Mouse (Mus musculus) mature B cell (primary cell): ENCODE results near the gene Adamts6.

ENCODE experiments used
- in situ Hi-C: fragments of 300-500 bp; cut with MboI; formaldehyde crosslinking; loops from 2 replicates; pipeline ENCODE4 v1.14.3; 2019

Gene Adamts6

DNA sequence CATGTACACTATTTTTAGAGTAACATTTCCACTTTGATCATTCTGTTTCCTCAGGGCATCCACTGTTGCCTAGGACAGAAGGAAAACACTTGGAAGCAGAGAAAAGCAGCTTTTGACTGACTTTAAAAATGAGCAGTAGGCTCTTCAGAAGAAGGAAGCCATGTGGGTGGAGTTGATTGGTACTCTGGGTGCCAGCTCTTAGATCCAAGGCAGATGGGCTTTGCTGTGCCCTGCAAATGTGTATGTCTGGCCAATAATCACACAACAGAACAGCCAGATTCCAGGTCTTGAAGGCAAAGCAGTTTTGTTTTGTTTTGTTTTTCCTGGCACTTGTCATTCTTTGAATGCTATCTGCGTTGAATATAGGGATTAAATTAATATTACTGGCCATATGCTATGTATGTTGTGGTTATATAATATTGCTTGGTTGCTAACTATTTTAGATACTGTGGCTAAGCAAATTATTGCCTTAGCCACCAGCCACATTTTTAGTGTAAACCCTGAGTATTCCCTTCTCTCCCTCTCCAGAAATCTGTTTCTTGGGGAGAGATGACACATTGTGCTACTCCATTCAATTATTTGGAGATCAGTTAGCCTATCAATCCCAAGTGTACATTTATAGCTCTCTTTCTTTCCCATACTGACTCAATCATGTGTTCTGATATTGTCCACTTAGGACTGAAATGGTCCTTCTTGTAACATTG, 165.8 kb downstream of the Adamts6 start:
- in situ Hi-C loops, result no loop called here

DNA sequence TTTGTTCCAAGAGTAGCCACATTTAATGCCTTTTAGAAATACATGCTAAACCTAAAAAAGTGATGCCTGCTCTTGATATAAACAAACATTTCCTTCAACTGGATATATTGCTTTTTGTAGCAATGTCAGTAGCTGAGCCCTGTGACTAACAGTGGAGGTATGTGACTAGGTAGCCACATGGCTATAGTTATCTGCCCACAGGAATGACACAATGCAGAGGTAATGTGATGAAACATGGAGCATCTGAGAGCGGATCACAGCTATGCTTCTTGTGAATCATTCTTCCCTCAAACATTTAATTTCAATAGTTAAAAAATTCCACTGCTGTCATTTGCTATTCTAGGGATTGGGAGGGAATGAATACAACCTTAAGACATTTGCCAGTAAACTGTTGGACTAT, 172.7 kb downstream of the Adamts6 start:
- in situ Hi-C loops, result no loop called here

DNA sequence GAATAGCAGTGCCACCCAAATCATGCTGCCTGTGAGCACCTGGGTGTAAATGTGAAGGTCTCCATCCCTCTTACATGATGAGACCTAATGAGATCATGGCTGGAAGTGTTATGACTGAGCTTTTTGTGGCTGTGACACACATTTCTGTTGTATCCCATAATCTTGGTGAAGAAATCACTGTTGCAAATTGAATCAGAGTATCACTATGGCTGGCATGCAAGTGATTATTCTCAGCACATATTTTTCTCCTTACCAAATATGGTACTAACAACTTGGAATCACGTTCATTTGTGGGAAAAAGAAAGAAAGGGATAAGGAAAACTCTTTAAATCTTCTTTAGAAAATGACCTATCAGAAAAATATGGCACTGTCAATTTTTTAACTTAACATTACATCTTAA, 180.4 kb downstream of the Adamts6 start:
- in situ Hi-C loops, result no loop called here

DNA sequence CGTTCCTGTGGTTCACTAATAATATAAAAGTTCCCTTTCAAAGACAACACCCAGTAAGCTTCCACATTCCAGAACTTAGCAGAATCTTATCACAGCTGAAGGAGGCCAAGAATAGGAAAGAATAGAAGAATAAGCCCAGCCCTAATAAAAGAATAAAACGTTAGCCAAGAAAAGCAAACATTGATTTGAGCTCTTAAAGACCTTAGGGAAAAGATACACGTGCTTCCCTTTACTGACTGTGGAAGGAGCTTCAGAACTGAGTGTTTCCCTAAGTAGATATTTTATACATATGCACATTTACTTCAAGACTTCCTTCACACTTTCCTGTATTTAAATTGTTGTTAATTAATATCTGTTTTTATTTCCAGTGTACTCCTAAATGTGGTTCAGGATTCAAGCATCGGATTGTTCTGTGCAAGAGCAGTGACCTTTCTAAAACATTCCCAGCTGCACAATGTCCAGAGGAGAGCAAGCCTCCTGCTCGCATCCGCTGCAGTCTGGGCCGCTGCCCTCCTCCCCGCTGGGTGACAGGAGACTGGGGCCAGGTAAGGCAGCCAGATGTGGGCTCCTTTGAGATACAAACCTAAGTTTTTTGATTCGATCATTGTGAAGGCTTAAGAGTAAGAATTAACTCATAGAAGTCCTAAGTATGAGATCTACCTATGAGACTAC, 188.8 kb downstream of the Adamts6 start:
- in situ Hi-C loops, result no loop called here

DNA sequence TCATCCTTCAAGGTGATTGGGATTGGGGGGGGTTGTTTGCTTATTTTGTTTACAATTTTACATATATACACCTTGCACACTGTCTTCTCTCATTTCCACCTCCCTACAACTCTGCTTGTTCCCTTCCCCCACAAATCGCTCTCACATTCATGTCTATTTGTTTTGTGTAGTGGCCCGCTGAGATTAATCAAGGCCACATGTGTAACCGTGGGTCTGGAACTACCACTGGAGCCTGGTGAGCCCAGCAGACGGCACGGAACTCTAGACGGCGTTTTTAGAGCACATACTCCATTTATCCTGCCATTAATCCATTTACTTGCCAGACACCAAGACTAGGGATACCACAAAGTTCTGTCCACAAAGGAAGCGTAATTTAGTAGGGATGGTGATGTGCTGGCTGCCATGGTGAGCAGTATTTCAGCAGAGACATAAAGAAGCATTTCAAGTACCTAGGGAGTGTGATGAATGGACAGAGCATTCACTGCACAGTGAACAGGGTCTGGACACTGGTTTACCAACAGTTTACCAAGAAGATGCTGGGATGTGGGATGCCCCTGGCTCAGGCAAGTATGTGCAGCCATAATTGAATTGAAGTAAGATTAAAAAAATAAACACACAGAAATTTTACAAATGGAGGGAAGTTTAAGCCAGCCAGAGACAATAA, 194.9 kb downstream of the Adamts6 start:
- in situ Hi-C loops, result no loop called here

DNA sequence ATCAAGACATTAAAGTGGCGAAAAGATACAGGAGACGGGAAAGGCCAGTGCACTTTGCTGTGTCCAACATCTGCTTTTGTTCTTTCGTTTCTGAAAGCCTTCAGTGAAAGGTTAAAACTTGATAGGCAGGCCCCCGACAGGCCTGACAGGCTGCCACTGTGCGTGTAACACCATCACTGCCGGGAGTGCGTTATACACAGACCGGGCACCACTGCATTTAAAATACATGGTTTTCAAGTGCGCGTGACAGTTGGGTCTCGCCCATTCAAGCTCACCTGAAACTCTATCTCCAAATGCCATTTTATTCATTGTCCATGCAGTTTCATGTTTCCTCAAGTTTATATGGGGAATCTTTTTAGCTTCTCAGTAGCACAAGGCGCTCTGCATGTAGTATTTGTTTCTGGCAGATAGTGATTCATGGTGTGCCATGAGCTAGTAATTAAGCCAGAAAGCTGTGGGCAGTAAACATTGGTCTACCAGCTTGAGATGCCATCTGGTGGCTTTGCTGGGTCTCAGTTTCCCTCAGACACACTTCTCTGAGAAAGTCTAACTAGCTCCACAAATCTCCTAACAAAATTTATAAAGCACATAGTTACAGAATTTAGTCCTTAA, 195.6 kb downstream of the Adamts6 start:
- in situ Hi-C loops, result no loop called here

DNA sequence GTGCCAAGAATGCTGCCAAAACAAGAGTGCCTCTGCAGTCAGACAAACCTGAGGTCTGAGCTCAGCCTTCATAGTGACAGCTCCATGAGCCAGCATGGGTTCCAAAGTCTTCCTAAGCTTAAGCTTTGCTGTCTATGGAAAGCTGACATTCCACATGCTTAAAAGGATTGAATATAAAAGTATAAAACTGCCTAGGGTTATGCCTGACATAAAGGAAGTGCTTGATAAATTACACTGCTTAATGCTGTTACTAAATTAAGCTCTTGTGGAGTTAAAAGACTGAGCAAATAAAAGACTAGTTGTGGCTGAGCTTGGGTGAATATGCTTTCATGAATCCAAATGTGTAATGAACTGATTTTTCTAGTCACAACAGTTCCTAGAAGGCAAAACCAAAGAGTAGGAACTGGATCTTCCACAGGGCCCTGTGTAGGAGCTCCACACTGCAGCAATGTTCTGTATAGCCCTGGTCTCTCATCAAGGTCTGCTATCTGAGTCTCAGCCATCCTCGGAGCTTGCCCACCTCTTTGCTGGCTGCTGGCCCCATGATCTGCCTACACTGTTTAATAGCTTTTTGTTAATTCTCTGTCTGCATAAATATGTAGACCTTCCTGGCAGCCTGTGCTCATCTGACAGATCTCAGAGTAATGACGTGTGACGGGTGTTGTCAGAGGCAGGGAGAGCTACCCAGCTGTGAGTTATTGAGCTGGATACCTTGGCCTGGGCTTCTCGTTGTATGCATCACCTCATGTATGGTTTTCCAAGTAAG, 203.6 kb downstream of the Adamts6 start:
- in situ Hi-C loops, result no loop called here

DNA sequence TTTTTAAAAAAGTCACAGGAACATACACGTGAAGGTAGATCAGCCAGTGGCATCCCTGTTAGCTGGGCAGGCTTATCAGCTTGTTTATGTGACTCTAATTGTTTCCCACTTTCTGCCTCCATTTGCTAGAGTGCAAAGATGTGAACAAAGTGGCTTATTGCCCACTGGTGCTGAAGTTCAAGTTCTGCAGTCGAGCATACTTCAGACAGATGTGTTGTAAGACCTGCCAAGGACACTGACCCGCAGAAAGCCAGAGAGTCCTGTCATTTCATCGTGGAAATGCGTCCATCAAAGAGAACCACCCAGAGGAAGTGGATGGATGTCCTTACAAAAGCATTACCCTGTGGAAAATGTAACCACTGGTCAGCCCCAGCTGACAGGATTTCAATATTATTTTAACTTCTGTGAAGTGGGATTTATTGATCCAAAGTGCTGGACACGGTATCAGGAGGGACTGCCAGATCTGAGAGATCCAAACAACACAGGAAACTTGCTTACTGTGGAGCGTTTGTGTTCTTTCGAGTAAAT, 205.9 kb downstream of the Adamts6 start:
- in situ Hi-C loops, result no loop called here

DNA sequence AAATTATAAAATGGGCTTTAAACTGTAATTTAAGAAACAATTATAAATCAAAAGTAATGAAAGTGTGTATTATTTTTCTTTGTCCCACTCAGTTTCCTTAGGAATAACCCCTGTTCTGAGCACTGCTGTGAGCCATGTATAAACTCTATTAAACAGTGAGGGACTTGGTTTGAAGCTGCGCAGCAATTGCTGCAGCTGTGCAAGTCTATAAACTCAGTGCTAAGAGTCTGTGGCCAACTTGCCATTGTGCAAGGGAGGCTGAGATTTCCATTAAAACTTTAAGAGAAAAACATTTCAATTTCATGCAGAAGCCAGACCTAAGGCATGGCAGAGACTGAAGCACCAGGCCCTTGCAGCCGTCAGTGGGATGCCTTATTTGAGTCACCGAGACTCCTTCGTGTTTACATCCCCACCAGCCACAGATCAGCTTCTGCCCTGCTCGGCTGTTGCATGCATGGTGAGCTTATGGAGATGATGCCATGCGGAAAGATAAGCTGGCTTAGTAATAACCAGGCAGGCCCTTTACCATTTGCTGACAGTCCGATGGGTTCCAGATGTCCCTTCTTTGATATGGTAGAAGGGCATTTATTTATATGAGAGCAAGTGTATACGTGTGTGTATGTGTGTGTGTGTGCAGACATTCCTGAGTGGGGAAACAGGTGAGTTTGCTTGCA, 206.7 kb downstream of the Adamts6 start:
- in situ Hi-C loops, result no loop called here

DNA sequence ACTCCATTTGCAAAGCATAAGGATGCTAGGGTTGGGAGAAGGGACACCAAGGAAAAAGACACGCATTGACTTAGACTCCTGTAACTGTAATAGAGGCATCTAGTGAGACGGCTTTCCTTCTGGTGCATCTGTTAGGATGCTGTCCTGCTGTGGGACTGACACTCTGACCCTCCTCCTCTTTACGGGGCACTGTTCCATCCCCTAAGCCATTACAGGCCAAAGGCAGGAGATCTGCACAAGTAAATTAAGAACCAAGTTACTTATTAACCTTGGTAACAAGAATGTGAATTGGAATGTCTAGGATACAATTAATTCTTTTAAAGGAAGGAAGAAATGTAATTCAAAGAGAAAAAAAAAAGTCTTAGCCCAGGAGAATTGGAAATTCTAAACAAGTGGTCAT, 210.0 kb downstream of the Adamts6 start:
- in situ Hi-C loops, result no loop called here

DNA sequence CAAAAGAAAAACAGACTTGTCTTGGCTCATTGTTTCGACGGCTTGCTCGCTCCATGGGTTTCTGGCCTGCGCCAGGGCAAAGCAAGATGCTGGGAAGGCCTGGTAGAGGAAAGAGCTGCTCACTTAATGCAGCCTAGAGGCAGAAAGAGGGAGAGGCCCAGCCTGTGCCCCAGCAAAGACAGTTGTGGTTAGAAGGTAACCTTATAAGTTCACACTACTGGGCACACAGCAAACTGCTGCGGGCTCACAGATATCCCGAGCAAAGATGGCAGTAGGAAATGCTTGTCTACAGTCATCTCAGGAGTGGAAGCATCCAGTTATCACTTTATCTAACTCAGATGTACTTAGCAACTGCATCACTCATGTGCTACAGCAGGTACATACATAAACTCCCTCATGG, 211.0 kb downstream of the Adamts6 start:
- in situ Hi-C loops, result no loop called here

DNA sequence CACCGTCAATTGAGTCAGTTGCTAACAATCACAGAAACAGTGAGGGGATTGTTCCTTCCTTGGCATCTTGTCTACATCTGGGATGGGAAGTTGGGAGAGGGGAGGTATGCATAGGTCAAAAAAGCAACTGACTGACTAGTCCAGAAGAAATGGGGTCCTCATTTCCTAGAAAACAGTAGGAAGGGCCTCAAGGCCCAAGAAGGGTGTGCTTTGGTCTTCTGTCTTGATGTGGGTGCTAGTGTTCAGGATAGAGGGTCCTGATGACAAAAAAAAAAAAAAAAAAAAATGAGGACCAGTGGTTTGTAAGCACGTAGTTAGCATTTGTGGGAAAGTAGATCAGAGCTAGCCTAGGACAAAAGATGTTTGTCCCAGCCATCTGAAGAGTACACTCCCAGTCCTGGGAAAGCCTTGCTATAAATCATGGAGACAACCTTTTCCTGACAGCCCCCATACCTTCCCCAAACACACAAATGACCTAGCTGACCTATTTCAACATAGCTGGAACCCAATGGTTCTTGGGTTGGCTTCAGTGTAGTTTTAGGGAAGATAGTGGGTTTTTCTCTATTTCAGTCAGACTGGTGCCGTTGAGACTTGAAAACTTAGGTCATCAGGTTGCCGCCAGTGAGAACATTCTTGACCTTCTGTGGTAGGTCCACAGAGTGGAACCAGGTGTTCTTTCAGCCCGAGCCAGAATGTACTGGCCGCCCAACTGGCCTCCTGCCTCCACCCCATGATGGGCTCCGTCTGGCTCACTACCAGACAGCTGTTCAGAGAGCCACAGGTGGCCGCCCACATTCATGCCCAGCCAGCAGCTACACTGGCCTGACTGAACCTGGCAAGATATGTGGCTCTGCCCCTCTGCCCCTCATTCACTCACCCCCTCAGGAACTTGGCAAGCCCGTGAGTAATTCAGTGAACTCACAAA, 211.7 kb downstream of the Adamts6 start:
- in situ Hi-C loops, result no loop called here

DNA sequence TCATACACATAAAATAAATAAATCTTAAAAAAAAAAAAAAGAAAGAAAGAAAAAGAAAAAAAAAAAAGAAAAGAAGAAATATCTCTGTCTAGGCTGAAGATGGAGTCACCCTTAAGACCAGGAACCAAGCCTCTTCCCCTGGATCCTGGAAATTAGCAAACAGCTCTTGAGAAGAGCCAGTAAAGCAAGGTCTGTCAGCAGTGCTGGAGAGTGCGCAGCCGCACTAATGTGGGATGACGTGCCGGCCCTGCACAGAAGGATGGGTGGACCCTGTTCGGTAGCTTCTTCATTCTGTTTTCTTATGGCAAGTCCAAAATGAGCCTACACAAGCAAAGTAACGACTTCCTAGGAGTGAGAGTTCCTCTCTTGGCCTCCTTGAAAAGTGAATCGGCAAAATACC, 214.8 kb downstream of the Adamts6 start:
- in situ Hi-C loops, result no loop called here

DNA sequence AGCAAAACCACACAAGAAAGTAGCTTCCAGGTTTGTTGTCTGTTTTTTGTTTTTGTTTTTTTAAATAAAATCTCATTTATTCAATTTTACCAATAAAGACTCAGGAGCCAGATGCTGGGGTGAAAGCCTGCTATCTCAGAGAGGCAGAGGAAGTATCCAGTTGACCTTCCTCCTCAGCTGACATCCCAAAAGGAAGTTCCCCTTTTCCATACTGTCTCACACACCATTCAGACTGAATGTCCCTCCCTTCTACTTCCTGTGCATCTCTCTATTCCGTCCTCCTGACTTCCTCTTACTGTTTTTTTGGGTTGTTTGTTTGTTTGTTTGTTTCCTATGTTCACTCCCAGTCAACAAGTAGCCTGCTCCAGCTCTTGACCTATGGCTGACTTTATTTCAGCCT, 216.4 kb downstream of the Adamts6 start:
- in situ Hi-C loops, result no loop called here

DNA sequence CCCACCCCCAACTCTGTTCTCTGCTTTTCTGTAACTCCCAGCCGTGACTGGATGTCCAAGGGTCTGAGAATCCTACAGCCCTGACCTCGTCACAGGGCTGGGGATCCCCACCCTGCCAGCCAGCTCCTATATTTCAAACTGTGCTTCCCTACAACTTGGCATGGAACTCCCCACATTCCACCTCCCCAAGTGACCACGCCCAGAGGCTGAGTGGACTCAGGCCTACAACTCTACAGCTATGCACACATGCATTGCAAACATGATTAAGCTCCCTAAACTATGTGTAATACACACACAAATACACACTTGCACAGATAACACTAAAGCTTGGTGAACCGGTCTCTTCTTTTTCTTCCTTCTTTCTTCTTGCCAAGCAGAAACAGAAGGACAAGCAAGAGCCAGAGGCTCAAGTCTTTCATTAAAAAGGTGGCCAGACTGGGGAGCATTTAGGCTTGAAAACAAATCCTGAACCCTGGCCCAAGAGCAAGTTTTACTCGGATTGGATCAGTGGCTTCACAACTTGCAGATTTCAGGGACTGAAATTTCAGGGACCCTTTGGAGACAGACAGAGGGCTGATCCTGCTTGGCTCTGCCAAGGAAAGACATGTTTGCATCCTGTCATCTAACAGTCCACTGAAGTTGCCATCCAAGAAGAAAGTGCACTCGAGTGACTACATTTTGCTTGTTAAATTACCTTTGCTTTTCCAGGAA, 218.7 kb downstream of the Adamts6 start:
- in situ Hi-C loops, result no loop called here

DNA sequence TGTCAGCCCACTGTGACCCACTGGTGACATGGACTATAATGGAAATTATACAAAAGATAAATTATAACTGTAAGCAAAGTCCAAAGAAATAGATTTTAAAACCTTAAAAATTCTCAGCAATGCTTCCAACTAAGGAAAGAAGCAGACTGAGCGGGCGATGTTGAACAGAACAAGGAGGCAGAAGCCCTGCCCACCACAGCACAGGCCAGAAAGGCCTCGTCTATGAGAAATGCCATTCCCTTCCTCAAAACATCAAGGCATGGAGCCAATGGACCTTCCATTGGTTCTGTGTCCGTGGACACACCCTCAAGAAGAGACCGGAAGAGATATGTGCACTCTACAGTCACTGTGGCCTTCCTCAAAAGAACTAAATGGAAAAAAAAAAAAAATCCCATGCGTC, 220.0 kb downstream of the Adamts6 start:
- in situ Hi-C loops, result no loop called here

DNA sequence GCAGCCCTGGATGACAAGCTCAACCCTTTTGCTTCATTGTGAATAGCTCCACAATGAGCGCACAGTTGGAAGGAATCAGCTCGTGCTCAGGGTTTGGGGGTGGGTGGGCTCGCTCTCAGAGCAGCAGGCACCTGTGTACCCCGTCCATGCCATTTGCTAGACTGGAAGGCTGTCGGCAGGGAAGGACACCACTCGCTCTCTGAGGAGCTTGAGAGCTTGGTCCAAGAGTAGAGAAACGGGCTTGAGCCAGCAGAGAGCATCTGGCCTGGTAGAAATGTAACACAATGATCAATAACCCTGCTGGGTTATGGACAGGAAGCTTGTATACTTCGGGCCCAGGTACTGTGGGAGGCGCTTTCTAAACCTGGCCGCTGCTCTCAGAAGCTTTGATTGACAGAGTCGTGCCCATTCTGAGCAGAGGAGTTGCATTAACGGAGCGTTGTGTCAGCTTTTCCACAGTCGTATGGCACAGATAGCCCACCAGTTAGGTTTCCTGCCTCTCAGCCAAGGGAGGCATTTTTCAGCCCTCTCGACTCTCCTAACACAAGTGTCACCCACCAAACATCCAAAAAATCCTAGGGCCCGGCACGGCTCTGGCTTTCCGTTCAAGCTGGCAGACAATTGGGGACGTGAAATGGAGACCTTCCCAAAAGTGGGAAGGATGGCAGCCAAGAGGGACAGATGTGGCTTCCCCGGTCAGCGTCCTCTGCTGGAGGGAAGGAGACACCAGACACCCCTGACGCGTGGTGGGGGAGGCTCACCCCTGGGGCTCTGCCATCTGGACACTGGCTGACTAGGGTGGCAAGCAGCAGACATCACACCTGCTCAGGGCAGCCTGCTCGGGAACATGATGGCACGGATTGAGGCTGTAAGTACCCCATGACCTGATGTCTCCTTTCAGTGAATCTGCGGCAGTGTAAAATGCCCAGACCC, 222.2 kb downstream of the Adamts6 start:
- in situ Hi-C loops, result no loop called here

DNA sequence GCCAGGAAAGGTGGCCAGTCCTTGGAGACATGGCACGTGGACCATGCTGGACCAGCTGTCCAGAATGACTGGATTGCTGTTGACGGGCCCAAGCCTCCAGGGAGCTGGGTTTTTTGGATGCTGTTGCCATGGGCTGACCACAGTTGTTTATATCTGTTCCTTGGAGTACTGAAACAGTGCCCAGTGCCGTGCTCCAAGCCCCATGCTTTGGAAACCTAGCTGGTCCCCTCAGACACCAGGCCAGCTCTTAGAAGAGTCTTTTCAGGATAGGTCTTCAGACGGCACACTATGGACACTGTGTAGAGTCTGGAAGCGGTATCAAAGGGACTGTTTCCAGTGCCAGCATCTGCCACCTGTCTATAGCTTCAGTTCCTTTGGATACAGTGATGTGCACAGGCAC, 223.1 kb downstream of the Adamts6 start:
- in situ Hi-C loops, result no loop called here
